Mouse (Mus musculus) cerebellum, postnatal 25 days (tissue): Measurements from ENCODE around the gene Robo1.
A peak's percentile ranks its signal among the peaks of the same experiment; 100 is the strongest.
"Not testable (repeated sequence)": the region's sequence is repeated elsewhere in the genome, so short reads cannot be mapped to it uniquely, and the experiment has no call there.

Source experiments
- DNase-seq, 2 experiments: peaks; one replicate each; pipeline ENCODE4 v3.0.0; 2021; ENCODE audit warnings: mixed read lengths in 2 of 2

The Robo1 gene

DNA sequence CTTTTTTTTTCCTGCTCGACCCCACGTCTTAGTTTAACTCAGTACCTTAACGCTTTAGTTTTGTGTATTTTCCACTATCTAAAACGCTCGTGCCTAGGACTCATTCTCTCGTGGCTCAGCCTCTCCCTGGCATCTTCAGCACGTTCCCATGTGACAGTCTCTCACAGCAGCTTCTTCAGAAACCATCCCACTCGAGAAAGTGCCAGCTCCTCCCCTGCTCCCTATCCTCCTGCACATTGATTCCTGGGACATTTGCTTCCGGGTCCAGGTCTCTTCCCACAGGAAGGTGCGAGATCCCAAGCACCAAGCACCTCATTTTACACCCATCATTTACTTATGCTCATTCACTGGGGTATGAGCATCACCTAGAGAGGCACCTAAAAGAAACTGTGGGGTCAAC lies 150.0 kb downstream of the Robo1 start:
- DNase-seq = no peak

DNA sequence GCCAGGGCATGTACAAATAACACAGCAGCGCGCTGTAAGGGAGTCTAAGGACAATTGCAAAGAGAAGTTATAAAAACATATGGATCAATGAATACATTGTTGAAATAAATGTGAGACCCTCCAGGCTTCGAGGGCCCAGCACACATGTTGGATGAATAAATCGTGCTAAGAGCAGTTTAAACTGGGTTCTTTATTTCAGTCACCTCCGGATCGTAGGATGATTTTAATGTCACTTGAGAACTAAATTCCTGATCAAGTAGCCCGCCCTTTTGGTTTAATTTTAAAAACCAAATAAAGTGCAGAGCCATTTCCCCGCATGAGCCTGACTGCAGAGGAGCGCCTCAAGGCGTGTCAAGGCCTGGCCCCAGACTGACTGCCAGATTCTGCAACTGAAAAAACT lies 150.5 kb downstream of the Robo1 start:
- DNase-seq = no peak

DNA sequence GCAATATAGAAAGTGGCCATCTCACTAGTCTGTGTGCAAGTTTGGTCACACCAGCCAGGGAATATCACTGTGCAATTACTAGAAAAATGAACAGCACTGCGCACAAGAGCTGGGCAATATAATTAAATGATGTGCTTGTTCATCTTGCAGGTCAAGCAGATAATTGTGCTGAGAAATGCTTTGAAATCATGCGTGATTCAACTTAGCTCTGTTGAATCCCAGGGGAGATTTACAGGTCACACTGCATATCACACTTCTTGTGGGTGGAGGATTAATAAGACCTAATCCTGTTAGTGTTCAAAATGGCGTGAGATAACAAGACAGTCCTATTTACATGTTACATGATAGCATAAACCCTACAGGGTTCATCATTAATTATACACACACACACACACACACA lies 157.6 kb downstream of the Robo1 start:
- no peak for DNase-seq

DNA sequence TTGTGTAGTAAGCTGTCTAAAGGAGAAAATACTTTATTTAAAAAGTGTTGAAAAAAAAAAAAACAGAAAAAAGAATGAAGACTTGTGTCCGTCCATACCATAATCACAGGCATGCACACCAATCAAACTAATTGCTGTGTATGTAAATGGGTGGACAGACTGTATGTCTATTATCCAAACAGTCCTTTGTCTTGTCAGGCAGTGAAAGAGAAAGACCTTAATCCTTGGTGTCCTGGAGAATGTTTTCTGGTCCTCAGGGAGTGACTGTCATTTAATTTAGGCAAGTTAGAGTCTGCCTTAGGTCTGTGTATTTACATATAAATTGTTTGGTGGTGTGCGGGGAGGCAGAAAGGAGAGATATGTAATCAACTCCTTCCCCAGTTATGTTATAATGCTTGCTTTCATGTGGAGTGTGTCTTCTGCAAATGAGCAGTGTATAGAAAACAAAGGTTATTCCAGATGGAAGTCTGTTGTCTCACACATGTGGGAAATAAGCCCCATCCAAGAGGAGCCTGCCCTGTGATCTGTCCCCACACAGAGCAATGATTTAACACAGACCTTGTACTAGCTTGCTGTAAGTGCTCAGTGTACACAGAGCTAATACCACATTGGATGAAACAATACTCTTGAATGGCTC lies 162.0 kb downstream of the Robo1 start:
- DNase-seq = no peak

DNA sequence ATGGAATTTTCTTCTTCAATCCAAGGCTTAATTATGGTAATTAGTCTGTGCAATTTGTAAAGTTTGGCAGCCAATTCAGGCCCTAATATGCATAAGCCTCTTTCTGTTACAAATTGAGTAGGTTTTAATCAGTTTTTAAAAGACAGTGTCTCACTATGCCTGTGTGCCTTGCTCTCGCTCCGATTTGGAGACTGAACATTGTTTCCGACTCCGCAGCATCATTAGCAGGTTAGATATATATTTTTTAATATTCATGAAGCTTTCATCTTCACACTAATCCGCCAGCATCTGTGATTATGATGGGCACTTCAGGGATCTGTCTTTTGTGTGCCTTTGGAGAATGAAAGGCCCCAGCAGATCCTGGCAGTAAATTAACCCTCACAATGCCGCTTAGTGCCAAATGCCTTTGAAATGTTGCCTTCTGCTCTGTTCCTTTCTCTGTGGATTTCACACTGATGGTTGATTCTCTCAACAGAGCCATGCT lies 202.7 kb downstream of the Robo1 start:
- DNase-seq = no peak

DNA sequence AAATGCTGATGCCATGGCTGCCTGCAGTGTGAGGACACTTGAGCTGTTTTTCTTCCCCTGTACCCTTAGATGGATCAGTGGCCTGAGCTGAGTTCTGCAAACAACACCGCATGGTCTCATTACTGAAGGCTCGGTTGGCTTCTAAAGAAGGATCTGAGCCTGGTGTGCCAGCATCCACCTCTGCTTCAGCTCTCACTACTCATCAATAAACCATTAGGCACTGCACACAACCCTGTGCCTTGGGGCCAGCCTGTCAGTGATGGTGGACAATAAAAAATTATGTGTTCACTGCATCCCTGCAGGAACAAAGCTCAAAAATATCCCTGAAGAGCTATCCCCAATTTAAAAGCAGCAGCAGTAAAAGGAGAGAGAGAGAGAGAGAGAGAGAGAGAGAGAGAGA lies 223.2 kb downstream of the Robo1 start:
- DNase-seq = no peak

DNA sequence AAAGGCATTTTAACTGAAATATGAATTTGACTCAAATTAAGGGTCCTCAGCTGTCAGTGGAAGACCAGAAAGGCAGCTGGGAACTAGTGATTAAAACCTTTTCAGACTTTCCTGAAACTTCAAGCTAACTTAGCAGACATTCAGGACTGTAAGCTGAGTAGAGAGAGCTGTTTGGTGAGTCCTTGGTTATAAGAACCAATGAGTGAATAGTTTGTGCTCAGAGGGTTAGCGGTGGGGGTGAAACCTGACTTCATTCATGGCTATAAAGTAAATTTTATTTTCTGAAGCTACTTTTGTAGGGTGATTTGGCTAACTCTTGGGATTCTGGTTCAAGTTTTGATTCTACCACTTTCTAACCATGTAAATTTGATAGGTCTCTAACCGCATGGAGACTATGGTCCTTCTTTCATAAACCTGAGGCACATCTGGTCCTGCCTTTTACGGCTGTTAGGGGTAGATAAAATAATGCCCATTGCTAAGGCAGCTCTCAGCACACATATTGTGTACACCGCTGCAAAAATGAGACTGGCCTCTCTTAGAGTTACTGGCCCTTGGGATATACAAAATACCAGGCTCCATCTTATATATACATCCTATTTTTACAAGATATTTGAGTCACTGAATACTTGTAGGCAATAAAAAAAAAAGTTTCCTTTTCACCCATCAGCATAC lies 225.9 kb downstream of the Robo1 start:
- no peak for DNase-seq

DNA sequence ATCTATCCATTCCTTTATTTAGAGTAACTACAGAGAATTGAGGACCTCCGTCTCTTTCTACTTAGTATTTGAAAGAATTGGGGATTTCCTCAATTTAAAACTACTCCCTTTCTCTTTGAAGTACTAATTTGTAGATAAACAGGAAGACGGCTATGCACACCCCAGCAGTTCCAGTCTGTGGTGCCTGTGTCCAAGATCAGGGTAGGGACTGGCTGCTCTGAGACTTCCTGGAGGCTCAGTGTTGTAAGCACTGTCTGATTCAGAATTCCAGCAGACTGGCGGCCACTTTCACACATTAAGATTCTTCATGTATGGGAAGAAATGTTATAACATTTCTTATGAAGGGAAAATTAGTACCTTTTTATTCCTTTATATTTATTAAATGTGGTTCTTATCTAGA lies 230.1 kb downstream of the Robo1 start:
- no peak for DNase-seq

DNA sequence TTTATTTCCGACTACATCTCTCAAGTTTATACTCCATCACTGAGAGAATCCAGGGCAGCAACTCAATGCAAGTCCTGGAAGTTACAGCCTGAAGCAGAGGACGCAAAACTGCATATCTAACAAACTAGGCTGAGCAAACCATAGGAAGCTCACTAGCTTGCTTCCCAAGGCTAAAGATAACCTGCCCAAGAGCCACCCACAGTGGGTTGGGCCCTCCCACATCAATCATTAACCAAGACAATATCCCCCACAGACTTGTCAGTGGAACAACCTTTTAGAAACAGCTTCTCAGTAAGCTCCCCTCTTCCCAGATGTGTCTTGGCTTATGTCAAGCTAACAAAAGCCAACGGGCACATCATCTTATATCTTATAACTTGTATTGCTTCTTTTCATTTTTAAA lies 235.8 kb downstream of the Robo1 start:
- no peak for DNase-seq

DNA sequence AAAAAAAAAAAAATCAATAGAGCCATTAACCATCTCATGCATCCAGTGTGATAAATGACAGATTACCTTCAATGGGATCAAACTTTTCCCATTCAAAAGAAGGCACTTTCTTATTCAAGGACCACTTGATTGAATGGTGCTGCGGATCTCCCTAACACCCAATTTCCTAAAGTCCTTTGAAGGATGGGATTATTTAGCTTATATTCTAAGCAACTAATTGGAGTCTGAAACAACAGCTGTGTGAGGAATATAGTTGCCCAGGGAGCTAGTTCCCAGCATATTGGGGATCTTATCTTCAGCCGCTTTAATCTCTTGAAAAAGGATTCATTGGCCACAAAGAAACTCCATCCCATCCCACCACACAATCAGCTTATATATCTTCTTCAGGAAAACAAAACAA lies 236.8 kb downstream of the Robo1 start:
- DNase-seq = no peak

DNA sequence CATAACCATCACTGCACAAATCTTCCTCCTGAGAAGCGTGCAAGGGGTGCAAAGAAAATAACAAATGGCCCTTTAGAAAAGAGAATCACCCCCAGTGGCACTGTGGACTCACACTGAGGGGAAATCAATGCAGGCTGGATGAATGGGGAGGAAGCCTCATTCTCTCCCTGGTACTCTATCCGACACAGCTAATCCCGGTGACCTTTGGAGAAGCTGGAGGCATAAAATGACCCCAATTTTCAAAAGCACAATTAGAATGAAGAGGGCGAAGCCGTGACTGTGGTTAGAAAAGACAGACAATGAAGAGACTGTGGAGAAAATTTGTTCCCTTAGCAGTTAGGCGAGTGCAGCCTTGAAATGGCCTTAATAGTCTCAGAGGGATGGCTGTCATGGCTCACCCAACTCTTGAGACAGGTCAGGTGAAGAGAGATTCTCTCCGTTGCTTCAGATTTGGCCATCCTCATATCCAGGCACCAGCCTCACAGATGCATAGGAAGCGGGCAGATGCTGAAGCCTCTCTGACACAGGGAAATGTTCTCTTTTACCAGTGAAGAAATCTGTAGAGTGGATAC lies 243.7 kb downstream of the Robo1 start:
- DNase-seq = no peak

DNA sequence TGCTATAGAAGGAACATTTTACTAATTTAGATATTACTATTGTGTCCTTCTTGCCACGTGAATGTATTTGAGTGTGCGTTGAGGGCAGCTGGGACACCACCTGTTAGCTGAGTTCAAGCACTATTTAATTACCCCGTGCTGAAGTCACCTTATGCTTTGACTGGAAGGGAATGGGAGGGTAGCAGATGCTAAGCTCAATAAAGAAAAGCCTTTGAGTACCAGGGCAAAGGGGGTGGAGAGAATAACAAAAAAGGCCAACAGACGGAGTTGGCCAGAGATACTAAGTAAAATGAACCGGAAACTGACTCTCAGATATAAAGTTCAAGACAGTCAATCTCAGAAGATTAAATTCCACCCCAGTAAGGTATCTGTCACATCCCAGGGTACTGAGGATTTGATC lies 245.6 kb downstream of the Robo1 start:
- no peak for DNase-seq

DNA sequence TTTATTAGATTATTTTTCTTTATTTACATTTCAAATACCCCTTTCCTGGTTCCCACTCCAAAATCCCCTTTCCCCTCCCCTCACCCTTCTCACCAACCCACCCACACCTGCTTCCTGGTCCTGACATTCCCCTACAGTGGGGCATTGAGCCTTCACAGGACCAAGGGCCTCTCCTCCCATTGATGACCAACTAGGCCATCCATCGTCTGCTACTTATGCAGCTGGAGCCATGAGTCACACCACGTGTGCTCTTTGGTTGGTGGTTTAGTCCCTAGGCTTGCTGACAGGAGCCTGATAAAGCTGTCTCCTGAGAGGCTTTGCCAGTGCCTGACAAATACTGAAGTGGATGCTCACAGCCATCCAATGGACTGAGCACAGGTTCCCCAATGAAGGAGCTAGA lies 254.0 kb downstream of the Robo1 start:
- DNase-seq = not testable (repeated sequence)

DNA sequence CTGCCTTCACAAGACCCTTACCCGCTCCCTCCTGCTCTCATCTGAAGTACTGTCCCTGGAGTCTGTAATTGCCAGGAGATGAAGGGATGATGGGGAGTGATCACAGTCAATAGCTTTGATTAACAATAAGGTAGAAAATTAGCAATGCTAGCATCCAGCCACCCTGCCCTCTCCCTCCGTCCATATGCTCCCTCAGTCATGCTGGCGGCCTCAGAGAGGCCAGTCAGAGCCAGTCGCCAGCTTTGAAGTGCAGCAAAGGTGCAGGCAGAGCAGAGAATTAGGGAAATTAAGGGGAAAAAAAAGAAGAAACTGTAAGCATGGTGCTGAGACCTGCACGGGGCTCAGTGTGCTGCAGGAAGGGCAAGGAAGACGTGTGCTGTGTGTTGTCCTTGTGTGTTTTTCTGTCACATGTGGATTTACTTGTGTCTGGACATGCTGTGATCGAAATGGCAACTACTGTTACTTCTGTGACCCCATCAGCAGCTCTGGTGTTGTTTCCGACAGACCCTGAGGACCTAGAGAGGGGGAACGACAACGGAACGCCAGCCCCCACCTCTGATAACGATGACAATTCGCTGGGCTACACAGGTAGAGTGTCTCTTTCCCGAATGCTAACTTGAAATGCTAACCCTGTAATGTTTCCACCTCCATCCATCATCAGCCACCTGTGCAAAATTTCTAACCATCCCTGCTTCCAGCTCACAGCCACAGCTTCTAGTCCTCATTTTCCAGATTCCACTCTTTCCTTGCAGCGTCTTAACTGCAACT lies 255.3 kb downstream of the Robo1 start:
- DNase-seq = no peak

DNA sequence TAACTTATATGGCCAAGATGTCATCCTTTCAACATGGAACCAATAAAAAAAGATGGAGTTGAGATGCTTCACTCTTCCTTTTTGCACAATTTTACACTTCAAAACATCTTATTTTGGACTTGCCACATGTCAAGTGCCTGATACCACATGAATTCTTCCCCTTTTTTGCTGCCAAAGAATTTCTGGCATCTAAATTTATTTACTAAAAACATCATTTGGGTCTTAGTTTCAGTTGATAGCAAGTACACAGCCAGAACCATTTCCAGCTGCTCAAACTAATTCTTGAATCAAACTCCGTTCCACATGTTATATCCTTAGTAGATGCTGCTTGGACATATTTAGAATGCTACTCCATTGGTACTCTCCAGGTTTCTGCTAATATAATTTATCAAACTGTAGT lies 267.1 kb downstream of the Robo1 start:
- DNase-seq = no peak

DNA sequence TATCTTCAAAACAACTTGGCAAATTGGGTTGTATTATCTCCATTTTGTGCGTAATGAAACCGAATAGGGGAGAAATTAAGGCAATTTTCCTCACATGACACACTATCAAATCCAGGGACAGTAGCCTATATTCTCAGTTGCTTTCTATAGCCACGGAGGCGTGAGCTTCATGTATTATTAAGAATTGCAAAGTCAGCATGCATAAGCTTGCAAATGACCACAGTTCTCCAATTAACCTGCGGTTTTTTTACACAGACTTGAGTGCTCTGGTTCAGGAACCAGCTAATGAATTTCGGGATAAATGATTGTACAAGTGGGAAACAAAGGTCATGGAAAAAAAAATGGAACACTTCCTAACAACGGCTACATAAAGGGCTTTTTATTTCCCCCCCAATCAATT lies 268.9 kb downstream of the Robo1 start:
- no peak for DNase-seq

DNA sequence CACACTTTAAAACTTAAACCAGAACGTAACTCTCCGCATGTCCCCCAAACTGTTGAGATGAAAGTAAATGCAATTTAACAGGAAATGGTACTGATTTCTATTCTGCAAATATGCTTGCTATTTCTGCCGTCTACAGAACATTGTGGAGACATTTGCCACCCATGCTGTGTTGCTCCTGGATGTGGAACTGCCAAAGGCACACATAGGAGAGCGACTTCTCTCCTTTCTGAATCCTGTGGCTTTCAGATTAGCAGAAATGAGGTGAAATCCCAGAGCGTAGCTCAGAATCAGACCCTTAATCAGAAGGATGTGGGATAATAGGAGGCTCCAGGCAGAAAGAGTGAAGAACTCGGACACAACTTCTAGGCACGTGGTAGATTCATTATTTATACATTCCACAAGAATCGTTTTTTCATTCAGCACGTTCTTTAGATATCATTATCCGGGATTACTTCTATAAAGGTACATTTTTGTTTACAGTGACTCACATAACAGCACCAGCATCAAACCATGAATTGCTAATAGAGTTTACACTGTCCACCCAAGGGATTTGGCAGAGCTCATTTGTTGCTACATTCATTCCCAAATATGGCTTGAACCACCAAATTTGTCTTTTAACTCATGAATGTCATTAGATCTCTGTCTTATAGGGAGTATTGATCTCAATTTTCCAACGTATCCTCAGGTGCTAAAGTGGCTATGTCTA lies 276.5 kb downstream of the Robo1 start:
- DNase-seq = no peak

DNA sequence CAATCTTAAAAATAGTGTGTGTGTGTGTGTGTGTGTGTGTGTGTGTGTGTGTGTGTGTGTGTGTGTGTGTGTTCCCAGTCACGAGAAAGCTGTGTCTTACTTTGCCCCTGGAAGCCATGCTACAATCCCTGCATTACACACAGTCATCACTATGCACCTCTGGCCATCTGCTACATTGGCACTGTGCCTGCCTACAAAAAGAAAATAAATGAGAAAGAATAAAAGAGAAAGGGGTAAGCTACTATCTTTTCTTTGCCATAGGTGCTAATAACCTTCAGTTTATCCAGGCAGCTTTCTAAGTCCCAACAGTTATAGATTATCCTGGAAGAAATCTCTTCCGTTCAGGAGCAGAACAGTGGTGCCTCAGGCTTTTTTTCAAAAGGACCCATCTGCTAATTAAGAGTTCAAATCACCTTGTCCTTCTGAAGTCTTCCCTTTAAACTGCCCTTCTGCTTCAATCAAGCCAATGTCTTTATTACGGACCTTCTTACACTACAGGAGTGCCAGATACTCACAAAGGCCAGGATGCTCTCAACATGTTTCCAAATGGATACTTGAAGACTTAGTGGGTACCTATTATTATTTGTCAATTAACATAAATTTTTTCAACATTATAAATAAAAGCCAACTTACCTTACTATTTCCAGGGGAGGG lies 277.2 kb downstream of the Robo1 start:
- peak in 1 of 2 experiments; percentile 9 for DNase-seq

DNA sequence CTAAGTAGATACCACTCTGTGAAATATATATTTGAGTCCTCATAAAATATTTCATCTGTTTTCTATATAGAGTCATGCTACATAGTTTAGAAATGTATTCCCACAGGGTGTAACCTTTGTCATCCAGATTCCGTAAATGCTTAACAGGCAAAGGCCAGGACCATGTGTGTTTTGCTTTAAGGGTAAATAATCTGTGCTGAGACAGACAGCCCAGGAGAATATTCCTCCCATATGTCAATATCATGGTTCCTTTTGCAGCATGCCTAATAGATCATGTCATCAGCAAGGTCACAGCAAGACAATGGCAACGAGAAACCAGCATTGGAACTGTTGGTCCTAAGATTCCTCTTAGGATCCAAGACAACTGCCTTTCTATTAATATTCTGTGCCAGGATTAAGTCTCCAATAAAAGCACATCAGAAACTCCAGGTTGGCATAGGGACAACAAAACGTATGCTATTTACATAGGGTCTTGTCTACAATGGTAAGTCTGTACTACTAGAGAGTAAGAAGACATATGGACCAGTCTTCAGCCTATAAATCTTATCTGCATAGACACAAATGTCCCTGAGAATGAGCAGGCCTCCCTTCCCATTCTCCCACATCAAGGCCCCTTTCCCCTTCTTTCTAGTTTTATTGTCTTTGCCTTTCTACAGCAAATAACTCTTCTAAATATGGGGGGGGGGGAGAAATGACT lies 279.4 kb downstream of the Robo1 start:
- DNase-seq = no peak

DNA sequence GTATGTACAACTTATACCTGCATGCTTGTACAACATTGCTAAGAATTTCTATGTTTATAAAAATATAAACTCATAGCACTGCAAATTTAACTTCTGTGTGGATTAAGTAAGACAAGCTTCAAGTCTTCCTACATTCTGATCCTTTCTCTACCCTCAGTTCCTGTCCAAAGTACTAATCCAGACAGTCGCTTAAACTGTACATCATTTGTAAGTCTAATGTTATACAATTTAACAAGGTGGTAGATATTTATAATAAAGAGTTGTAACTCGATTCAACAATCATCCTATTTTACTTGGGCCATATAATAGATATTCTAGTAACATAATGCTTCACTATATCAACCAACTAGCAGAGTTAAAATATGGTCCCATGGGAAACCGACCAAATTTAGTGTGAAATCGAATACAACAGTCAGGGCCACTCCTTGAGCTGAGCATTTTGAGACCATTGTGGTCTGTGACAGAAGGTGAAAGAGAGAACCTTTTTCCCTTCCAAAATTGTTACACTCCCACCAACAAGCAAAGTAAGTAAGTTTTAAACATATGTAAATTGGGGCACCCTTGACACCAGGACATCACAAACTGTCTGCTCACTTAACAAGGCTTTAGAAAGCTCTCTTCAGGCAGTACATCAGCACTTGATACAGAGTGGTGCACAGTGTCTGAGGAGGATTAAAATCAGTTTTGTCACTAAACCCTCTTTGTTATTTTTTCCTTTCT lies 295.5 kb downstream of the Robo1 start:
- DNase-seq = no peak

DNA sequence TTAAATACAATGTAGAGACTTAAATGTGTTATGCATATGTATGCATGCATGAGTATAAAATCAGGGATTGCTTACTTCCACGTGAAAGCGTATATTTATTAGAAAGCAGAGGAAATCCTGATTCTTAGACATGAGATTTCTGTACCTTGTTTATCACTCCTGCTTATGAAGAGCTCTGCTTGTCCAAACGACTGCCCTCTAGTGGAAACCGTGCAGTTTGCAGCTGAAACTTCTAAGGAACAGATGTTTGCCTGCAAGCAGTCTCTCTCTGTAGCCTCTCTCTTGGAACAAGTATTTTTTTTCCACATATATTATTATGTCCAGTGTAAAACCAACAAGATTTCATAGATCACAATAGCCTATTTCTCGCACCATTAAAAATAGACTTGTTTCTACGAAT lies 297.0 kb downstream of the Robo1 start:
- peak; percentile 62 to 82 for DNase-seq
